Mouse (Mus musculus): ENCODE measurements around the gene Lrig1. TPM values are rescaled to one million over a fixed set of nuclear protein-coding genes. Genes with fewer than 3 reads are reported as not detected.

The Lrig1 gene
- total RNA-seq, 2 experiments from 2014 or later: 35.9 to 38.8 TPM

DNA sequence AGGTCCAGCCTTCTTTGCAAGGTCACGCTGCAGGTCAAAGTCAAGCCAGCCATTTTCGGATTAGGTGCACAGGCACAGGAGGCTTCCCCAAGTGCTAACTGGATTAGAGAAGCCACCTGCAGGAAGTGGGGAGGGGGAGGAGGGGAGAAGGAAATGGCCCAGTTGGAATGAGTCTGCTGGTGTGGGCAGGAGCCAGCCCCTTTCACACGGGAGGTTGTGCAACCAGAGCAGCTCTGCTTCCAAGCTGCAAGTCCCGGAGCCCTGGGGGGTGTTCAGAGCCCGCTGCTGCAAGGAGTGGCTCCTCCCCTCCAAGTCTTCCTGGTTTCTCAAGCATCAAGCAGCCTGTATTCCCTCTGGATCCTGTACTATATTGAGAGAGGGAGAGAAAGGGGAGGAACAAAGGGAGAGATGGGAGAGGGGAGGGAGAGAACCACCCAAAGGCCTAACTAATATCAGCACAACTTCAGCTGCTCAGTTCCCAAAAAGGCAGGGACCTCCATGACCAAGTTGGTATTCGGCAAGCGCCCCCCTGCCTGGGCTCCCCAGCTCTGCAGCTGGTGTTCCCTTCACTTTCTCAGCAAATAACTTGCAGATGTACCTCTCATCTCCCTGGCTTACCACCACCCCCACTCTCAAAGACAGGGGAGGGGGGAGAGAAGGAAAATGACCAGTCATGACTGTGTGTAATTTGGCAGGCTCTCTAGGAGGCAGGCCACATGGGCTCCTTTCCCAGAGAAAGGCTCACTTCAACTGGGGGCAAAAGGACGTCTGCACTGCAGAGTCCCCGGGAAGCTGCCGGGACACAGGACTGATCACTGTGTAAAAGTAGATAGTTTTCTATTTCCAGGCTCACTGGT is 52.2 kb downstream of the Lrig1 start:
- peak; percentile 87 for DNase-seq

DNA sequence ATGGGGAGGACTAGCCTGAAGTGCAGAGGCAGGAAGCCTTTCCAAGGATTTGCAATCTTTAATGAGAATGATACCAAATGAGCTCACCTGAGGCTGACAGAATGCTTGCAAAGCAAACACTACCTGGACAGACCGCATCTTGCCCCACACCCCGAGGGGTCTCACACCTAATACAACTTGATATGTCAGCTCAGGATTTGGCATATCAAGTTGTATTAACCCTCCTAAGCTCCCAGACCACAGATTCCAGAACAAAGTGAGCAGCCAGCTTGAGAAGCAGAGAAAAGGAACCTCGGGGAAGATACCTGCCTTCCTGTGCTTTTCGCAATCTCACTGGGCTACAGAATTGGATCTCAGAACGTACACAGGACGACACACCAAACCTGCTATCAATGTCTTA is 53.1 kb downstream of the Lrig1 start:
- no peak for DNase-seq

DNA sequence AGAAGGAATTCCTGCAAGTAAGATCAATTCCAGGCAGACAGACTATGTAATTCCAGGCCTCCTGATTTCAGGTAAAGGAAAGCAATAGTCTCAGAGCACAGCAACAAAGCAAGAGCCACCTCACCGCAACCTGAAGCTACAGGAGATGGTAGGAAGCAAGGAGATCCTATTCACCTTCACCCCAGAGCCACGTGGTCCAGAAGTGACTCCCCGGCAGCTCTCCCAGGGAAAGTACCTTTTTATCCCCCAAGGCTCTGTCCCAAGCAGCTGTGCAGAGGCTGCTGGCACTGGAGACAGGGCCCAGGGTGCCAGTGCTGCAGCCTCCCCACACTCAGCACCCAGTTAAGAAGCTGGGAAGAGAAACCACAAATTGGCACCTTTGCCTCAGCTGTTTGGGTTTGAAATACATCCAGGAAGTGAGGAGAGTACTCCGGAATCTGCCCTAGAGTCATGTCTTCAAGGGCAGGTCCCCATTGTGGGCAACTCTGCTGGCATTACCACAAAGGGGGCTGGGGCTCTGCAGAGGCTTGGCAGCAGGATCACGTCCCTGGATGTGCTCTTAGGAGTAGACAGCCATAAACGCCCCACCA is 53.6 kb downstream of the Lrig1 start:
- DNase-seq: peak; percentile 32

- DNase-seq: no peak
Observed at GRCm38 (mm10) chr6:94645723-94646122, 54.2 kb downstream of the Lrig1 start.

DNA sequence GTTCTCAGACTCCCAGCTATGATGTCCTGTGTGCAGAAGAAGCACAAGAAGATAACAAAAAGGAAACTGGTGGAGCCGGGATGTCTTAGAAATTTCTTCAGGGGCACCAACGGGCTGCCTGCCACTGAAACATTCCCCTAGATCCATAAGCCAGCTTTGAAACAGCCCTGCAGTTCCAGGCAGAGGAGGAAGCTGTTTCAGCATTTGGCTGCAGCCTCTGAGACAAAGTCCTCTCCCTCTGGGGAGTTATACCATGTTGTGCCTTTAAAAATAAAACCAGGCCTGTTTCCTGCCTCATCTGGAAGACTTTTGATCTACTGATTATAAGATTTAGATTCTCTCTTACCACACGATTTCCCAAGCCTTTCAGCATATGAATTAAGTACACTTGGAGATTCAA is 55.3 kb downstream of the Lrig1 start:
- DNase-seq: no peak

DNA sequence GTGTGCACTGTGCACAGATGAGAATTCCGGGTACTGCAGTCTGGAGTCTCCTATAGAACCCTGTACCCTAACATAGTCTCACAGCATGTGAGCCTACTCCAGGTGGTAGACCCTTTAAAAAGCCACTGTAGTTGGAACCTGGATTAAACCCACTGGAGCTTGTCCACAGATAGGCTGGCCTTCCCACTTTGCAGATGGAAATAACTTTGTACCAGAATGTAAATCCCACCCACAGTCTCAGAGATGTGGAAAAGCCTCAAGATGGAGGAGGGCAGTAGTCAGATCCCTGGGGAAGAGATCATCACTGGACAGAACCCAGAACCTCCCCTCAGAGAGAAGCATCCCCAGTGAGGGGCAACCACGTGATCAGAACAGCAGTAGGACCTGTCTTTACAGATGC is 56.0 kb downstream of the Lrig1 start:
- DNase-seq: no peak

DNA sequence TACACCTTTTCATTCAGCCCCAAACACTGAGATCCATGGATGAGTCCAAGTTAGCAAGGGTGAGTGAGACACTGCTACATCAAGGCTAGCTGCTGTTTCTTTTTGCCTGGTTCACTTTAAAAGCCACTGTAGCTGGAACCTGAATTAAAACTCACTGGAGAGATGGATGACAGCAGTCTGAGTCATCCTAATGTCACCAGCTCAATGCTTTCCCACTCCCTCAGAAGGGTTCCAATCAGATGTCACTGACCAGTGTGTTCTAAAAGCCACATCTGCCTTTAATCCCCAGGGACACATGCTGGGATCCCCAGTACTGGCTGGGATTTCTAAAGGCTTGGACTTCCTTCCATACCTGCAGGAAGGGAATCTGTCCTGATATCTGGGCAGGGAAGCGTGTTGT is 57.9 kb downstream of the Lrig1 start:
- no peak for DNase-seq

DNA sequence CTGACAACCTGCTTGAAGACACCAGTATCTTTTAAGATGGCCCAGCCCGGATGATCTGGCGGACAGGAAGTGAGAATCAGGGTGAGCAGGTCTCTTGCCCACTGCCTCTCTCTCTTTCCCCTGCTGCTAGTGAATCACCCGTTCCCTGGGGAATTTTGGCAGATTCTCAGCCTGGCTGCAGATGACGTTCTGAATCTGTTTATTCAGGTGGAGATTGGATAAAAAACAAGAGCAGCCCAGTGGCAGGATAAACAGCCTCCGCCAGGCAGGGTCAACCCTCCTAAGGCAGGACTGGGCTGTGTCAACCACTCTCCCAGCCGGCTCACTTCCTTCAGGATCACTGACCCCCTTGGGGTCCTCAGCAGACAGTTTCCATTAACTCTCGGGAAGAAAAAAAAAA is 59.7 kb downstream of the Lrig1 start:
- DNase-seq: no peak

- DNase-seq: no peak
Observed at GRCm38 (mm10) chr6:94637024-94637434, 62.9 kb downstream of the Lrig1 start.

GRCm38 (mm10) chr6:94635343-94635742 is 64.6 kb downstream of the Lrig1 start:
- DNase-seq: no peak

DNA sequence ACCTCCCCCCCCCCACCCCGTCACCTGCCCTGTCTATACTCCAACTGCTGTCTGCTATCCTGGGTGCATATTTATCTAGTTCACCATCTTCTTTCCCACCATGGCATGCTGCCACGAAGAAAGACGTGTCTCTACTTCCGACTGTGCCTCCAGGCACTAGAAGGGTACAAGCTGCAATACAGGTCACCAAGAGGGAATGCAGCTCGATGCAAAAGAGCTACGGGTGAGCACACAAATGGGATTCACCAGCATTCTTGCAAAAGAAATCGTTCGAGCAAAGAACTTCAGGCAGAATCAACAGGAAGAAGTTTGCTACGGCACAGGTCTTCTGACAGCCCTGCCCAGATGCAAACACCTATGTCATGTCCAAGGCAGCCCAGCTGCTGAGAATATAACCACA is 65.2 kb downstream of the Lrig1 start:
- DNase-seq: no peak

DNA sequence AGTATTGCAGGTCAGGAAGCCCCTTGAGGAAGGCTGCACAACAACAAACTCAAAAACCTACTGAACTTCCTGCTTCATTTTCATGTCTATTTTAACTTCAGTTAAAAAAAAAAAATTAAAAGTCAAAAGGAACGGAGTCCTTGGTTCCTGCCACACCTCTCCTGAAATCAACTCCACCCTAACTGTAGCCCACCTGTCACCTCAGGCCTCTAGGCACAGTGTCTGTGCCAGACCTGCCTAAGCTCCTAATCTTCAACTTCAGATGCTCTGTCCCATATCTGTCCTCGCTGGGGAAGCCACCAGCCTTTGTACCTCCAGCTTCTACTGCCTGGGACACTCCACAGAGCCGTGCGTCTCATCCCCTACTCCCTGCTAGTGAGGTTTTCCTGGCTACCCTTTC is 65.7 kb downstream of the Lrig1 start:
- DNase-seq: no peak

- no peak for DNase-seq
Observed at GRCm38 (mm10) chr6:94631779-94632082, 68.2 kb downstream of the Lrig1 start.

GRCm38 (mm10) chr6:94631051-94631778 is 68.7 kb downstream of the Lrig1 start:
- DNase-seq: peak; percentile 47

GRCm38 (mm10) chr6:94628787-94629186 is 71.2 kb downstream of the Lrig1 start:
- DNase-seq: no peak

- no peak for DNase-seq
Observed at GRCm38 (mm10) chr6:94627714-94628595, 72.0 kb downstream of the Lrig1 start.

GRCm38 (mm10) chr6:94626807-94627206 is 73.2 kb downstream of the Lrig1 start:
- DNase-seq: no peak

- DNase-seq: no peak
Observed at GRCm38 (mm10) chr6:94625896-94626295, 74.1 kb downstream of the Lrig1 start.

GRCm38 (mm10) chr6:94624543-94624942 is 75.4 kb downstream of the Lrig1 start:
- DNase-seq: peak; percentile 43

GRCm38 (mm10) chr6:94622983-94623382 is 77.0 kb downstream of the Lrig1 start:
- peak; percentile 52 for DNase-seq

DNA sequence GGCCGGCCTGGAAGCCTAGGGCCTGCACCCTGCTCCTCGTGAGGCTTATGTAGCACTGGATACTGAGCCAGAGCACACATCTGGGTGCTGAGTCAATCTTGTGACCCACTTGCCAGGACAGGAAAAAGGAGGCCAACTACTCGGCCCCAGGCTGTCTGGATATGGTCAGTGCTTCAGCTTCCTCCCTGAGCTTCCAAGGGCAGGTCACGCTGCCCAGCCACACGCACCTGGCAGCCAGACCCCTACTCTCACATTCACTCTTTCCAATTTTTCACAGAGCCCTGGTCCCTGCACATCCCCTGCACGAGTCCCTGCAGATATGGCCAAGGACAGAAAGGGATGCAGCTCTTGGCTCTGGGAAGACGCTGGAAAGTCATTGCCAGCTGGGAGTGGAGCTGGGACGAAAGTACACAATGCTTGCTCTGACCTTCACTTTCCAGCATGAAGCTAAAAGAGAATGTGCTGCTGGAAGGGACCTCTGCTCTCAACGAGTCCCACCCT is 79.1 kb downstream of the Lrig1 start:
- peak; percentile 86 for DNase-seq

- DNase-seq: no peak
Observed at GRCm38 (mm10) chr6:94620287-94620686, 79.7 kb downstream of the Lrig1 start.
